Mouse (Mus musculus): ENCODE measurements at regions not wholly inside any gene's neighbourhood (a gene's known extent, or its start where the extent isn't known, plus 50 kb on each side); places are given as distances from the start of the nearest gene placed in this dataset.

DNA sequence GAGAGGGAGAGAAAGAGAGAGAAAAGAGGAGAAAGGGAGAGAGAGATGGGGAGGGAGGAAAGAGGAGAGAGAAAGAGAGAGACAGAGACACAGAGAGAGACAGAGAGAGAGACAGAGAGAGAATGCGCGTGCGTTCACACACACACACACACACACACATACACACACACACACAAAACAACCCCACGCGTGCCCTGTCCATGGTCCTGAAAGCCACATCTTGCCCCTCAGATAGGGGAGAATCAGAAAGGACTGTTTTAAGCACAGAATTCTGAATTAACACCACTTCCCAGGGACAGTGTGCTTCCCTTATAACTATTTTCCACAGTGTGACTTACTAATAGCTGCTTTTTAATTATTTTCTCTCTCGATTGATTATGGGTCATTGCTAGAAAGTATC lies 368.7 kb upstream of the Camk1g start:
- no peak for TF ChIP-seq CTCF (conservative IDR thresholded peaks at IDR 0.05; ENCODE audit: low read length)
- no peak for TF ChIP-seq NANOG (IDR thresholded peaks at IDR 0.05; ENCODE audit: borderline replicate concordance, low read length)

Data from E14TG2a.4 (cell line).